Mouse (Mus musculus): ENCODE results near the gene Sval3.

Gene Sval3

GRCm38 (mm10) chr6:41967840-41968239, at the start of gene Sval3:
Sval3 (plus strand) TSS chr6:41968140.
- no peak for DNase-seq (ENCODE audit: low spot score)

- no peak for DNase-seq (ENCODE audit: low spot score)
Observed at GRCm38 (mm10) chr6:41951330-41951729, 16.6 kb upstream of the Sval3 start, which contains the start of gene Sval1. Sval1 (plus strand) TSS chr6:41951630.
